Mouse (Mus musculus) liver, adult 2 months (tissue): ENCODE measurements around the gene Abcb5. TPM values are rescaled to one million over a fixed set of nuclear protein-coding genes. Genes with fewer than 3 reads are reported as not detected.

Experiments
- DNase-seq: peaks from one replicate; pipeline ENCODE4 v3.0.0-alpha.2; 2011; ENCODE audit warnings: low read depth, low spot score; ENCODE audit errors: extremely low read depth
- H3K27ac ChIP-seq: fragments of 200-500 bp; replicated peaks from 2 replicates; pipeline ENCODE4 v1.5.1; 2012; ENCODE audit warnings: low read depth, mild to moderate bottlenecking, control low read depth, inconsistent platforms, low read length; ENCODE audit not compliant: insufficient read depth
- H3K27me3 ChIP-seq: fragments of 200-500 bp; 2 replicates; pipeline ENCODE4 v1.6.1; 2012; ENCODE audit warnings: mild to moderate bottlenecking, moderate library complexity, low read length, inconsistent platforms; ENCODE audit not compliant: control insufficient read depth, insufficient read depth
- H3K36me3 ChIP-seq: fragments of 200-500 bp; 2 replicates; pipeline ENCODE4 v1.6.1; 2012; ENCODE audit warnings: low read length, inconsistent platforms; ENCODE audit not compliant: control insufficient read depth, insufficient read depth
- H3K4me1 ChIP-seq: fragments of 200-500 bp; 2 replicates; pipeline ENCODE4 v1.6.1; 2011; ENCODE audit warnings: low read length; ENCODE audit not compliant: control insufficient read depth, insufficient read depth
- H3K4me3 ChIP-seq: fragments of 200-500 bp; 2 replicates; pipeline ENCODE4 v1.5.1; 2011; ENCODE audit warnings: low read depth, mild to moderate bottlenecking, control low read depth, low read length, moderate library complexity; ENCODE audit not compliant: insufficient read depth
- H3K79me2 ChIP-seq: fragments of 200-500 bp; 2 replicates; pipeline ENCODE4 v1.6.1; 2012; ENCODE audit warnings: inconsistent platforms, mild to moderate bottlenecking, low read length, moderate library complexity; ENCODE audit not compliant: control insufficient read depth, insufficient read depth
- H3K9ac ChIP-seq: fragments of 200-500 bp; 2 replicates; pipeline ENCODE4 v1.6.1; 2012; ENCODE audit warnings: low read depth, mild to moderate bottlenecking, control low read depth, inconsistent platforms, low read length
- CTCF ChIP-seq: fragments of 200-500 bp; IDR thresholded peaks from 2 replicates; pipeline ENCODE4 v1.5.1; 2011; ENCODE audit warnings: low read depth, low read length, control low read depth
- POLR2A ChIP-seq: fragments of 200-500 bp; IDR thresholded peaks from 2 replicates; pipeline ENCODE4 v1.6.1; 2011; ENCODE audit warnings: low read length, control low read depth; ENCODE audit not compliant: insufficient read depth; ENCODE audit errors: extremely low read depth
- WGBS: fragments of 180-500 bp; shearing (Covaris S2); methylation state at CpG from one replicate; pipeline ENCODE4 v1.1.7; 2018; 5-methylcytosine and 5-hydroxymethylcytosine counted together
- polyA plus RNA-seq: library from polyadenylated mRNA; depleted of rRNA; stranded (reverse); fragments of >200 nt; gene quantifications from 2 replicates; pipeline ENCODE4 v1.2.3, GENCODE M21; 2012
- total RNA-seq: library from RNA; depleted of rRNA; stranded (reverse); fragments of >200 nt; gene quantifications from 2 replicates; pipeline ENCODE4 v1.2.3, GENCODE M21; 2014

Gene Abcb5
- total and polyA plus RNA-seq, 2 experiments: not detected

DNA sequence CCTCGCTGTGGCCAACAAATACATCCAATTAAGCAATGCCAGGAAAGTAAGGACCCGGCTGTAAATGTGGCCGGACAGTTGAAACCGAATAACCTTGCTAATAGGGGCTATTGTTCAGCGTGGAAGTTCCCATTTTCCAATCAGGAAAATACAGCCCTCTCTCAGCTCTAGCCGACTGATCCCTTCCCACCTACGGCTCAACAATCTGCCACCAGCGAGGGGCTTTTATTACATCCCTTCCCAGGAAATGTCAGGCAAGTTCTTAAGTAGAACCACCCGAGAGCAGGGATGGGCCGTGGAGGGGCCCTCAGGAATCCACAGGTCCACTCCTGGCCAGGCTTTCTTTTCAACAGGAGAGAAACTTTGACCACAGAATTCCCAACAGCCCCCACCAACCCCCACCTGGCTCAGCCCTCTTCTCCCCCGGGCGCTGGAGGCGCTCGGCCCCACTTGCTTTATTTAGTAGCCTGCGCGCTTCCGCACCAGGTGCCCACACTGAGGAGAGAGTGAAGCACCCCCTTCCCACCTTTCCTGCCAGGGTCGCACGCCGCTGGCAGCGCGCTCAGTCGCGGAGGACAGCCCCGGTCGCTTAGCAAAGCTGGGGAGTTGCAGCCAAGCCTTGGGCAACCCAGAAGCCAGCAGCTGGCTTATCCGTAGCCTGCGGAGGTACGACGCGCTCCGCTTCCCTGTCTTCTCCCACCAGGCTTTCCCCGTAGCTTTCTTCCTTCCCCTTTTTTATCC, 123.4 kb downstream of the Abcb5 start:
- H3K27ac ChIP-seq: no peak overlapping the region
- H3K9ac ChIP-seq: no peak overlapping the region
- TF ChIP-seq CTCF (no peak), POLR2A (no peak)
- no peaks in the 10 kb centered on the region for H3K79me2 ChIP-seq
- no peak for DNase-seq
- no peak overlapping the region for H3K4me3 ChIP-seq
- peaks cover 3% of the 10 kb centered on the region; the same call in 1 of the 2 replicates for H3K4me1 ChIP-seq
- peaks cover 27% of the 10 kb centered on the region for H3K27me3 ChIP-seq
- 4% methylated on average over 33 of the region's 33 CpGs for WGBS
- H3K36me3 ChIP-seq: no peaks in the 10 kb centered on the region

DNA sequence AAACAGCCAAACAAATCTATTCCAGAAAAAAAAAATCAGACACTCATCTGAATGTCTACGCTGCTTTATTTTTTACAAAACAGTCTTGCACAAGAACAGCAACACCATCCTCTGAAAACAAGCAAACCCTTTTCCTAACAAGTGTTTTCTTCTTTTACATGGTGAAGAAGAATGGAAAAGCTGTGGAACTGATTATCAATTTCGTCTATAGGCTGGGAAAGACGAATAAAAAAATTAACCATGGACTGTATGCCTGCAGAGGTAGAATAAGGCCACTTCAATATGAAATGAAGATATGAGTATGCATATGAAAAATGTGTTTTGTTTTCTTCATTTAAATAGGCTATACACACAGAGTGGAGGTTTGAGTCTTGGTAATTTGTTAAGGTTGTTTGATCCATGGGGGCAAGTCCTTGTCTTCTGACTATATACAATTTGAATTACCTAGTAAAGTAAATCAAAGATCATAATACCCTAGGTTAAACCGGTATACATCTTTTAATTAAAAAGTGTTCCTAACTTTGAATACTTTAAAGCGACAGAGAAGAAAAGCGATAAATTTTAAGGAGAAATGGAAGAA, 124.2 kb downstream of the Abcb5 start:
- H3K9ac ChIP-seq: no peak overlapping the region
- H3K27ac ChIP-seq: no peak overlapping the region
- WGBS: 17% methylated on average over 6 of the region's 6 CpGs
- H3K4me1 ChIP-seq: peaks cover 5% of the 10 kb centered on the region; the same call in 1 of the 2 replicates
- TF ChIP-seq CTCF (no peak), POLR2A (no peak)
- H3K36me3 ChIP-seq: no peaks in the 10 kb centered on the region
- H3K27me3 ChIP-seq: peaks cover 29% of the 10 kb centered on the region
- no peak overlapping the region for H3K4me3 ChIP-seq
- H3K79me2 ChIP-seq: no peaks in the 10 kb centered on the region
- DNase-seq: no peak

DNA sequence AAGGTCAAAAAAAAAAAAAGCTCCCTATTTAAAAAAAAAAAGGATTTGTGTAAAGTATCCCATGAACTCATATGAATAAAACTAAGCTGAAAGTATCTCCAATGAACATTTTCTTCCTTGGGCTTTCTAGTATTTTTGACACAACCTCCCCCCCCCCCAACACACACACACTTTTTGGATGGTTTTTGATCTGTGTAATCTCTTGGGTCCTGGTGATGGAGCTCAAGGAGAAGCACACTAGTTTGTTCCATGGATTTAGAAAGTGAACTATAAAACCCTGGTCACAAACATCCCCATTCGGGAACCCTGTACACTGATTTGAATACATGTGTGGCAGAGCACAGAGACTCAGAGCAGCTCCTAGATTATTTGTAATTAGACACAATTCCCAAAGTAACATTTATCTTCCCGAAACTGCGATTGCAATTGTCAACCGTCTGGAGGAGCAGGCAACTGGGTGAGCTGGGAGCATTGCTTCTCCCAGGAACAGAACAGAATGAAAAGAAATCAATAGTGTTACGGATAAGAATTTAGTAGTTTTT, 124.8 kb downstream of the Abcb5 start:
- no peaks in the 10 kb centered on the region for H3K36me3 ChIP-seq
- TF ChIP-seq POLR2A (no peak), CTCF (no peak)

DNA sequence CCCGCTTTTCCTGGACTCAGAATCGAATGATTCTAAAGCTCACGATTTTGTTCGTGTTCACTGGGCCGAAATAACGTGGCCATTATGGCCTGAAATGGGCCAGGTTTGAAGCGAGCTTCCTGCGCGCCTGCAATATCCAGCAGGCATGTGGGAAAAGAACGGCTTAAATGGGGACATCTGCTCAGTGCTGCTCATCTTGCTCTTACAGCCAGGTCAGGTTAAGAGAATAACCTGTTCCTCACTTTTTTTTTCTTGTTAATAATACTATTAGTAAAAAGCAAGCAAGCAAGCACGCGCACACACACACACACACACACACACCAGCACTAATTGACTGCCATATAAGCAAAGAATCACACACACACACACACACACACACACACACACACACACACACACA, 125.4 kb downstream of the Abcb5 start:
- Histone ChIP-seq H3K36me3 (no peaks in the 10 kb centered on the region), H3K27ac (no peak overlapping the region), H3K9ac (no peak overlapping the region), H3K4me3 (no peak overlapping the region), H3K79me2 (no peaks in the 10 kb centered on the region), H3K27me3 (peaks cover 38% of the 10 kb centered on the region), H3K4me1 (0 out of 2 replicates have a peak, but pooled peaks cover 3% of the 10 kb centered on the region)
- DNase-seq: no peak
- no peak for TF ChIP-seq POLR2A
- TF ChIP-seq CTCF: no peak
- WGBS: 13% methylated on average over 12 of the region's 12 CpGs

More for the DNA sequence above, 124.8 kb downstream of the Abcb5 start:
- H3K27me3 ChIP-seq: peaks cover 32% of the 10 kb centered on the region
- H3K27ac ChIP-seq: no peak overlapping the region
- 0 out of 2 replicates have a peak, but pooled peaks cover 3% of the 10 kb centered on the region for H3K4me1 ChIP-seq
- no peaks in the 10 kb centered on the region for H3K79me2 ChIP-seq
- H3K4me3 ChIP-seq: no peak overlapping the region
- no peak overlapping the region for H3K9ac ChIP-seq
- no peak for DNase-seq
- 8% methylated on average over 5 of the region's 5 CpGs for whole genome bisulfite sequencing

DNA sequence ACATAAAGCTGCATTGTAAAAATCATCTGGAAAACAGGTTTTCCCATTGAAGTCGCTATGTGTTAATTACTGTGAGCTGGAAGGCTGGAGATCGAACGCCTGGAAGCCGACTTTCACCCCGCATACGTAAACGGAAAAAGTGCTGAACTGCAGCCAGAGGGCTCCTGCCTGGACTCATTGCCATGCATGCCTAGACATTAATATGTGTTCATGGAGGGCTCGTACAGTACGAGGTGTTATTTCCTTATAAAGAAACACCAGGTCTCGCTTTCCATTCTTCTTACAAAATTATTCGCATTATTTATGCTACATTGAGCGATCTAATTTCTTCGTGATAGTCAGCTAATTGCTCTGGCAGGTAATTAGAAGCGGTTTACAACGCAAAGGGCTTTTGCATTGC, 125.9 kb downstream of the Abcb5 start:
- H3K27ac ChIP-seq: no peak overlapping the region
- no peak for DNase-seq
- no peaks in the 10 kb centered on the region for H3K36me3 ChIP-seq
- H3K27me3 ChIP-seq: peaks cover 40% of the 10 kb centered on the region
- H3K4me1 ChIP-seq: 0 out of 2 replicates have a peak, but pooled peaks cover 3% of the 10 kb centered on the region
- TF ChIP-seq CTCF (no peak), POLR2A (no peak)
- H3K79me2 ChIP-seq: no peaks in the 10 kb centered on the region
- no peak overlapping the region for H3K4me3 ChIP-seq
- no peak overlapping the region for H3K9ac ChIP-seq
- WGBS: 5% methylated on average over 15 of the region's 15 CpGs
